Mouse (Mus musculus) bone marrow macrophage, adult 2 months (primary cell): Measurements from ENCODE around the gene Nxph1.

Source experiments
- CTCF ChIP-seq: IDR thresholded peaks from 2 replicates; pipeline ENCODE4 v1.5.1; 2012; ENCODE audit warnings: low read depth, mild to moderate bottlenecking, low read length, moderate library complexity
- POLR2A ChIP-seq: IDR thresholded peaks from 2 replicates; pipeline ENCODE4 v1.6.1; 2012; ENCODE audit warnings: mild to moderate bottlenecking, low read depth, low read length, borderline replicate concordance

DNA sequence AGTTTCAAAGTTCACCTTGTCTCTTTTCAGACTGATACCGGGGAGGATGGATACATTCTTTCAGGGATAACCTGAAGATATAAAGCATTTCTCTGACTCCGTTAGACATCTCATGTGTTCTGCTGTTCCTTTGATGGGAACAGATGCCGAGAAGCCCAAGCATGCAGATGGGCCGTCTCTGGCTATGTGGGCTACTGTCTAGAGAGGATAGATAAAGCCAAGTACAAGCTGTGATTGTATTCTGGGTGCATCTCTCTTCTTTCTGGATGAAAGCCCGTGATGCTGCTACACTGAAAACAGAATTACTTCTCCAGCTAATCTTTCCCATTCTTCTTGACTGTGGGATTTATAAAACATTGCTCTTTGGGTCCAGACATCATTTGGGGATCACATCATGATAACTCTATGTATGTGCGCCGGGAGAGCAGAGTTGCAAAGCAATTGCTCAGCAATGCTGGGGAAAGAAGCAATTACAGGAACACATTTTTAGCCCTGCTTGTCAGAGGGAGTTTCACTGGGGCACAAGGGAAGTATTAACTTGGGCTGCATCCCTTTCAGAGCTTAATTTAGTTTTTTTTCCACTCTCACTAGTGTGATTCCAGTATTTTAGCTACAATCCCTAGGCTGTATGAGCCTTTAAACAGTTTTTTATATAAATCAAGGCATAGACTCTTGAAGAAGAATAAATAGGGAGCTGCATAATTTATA is 48.1 kb upstream of the Nxph1 start:
- TF ChIP-seq POLR2A: no peak
- TF ChIP-seq CTCF: no peak
